Mouse (Mus musculus) stomach, embryonic 14.5 days (tissue): ENCODE measurements around the gene B3gnt9. TPM values are rescaled to one million over a fixed set of nuclear protein-coding genes. Genes with fewer than 3 reads are reported as not detected.

ENCODE experiments used
- ATAC-seq: fragments of 200-750 bp; cut with Nextera tagmentation; 2 replicates; pipeline ENCODE4 v1.8.0; 2017; ENCODE audit warnings: low read depth, moderate TSS enrichment; ENCODE audit not compliant: insufficient number of reproducible peaks, insufficient read depth, low FRiP score
- H3K27ac ChIP-seq: fragments of 300-500 bp; sonication (generic); 2 replicates; pipeline ENCODE4 v1.5.1; 2014; ENCODE audit warnings: mild to moderate bottlenecking, low read length, moderate library complexity, mixed read lengths
- H3K27me3 ChIP-seq: fragments of 300-500 bp; sonication (generic); 2 replicates; pipeline ENCODE4 v1.6.1; 2014; ENCODE audit warnings: low read length, control low read depth, mixed read lengths; ENCODE audit not compliant: control insufficient read depth, insufficient read depth
- H3K36me3 ChIP-seq: fragments of 300-500 bp; sonication (generic); 2 replicates; pipeline ENCODE4 v1.6.1; 2014; ENCODE audit warnings: mild to moderate bottlenecking, control low read depth, low read length, moderate library complexity, mixed read lengths; ENCODE audit not compliant: control insufficient read depth, insufficient read depth
- H3K4me1 ChIP-seq: fragments of 300-500 bp; sonication (generic); 2 replicates; pipeline ENCODE4 v1.6.1; 2014; ENCODE audit warnings: low read length, control low read depth, mixed read lengths; ENCODE audit not compliant: control insufficient read depth, insufficient read depth
- H3K4me2 ChIP-seq: fragments of 300-500 bp; sonication (generic); replicated peaks from 2 replicates; pipeline ENCODE4 v1.6.1; 2014; ENCODE audit warnings: low read depth, low read length, control low read depth
- H3K4me3 ChIP-seq: fragments of 300-500 bp; sonication (generic); 2 replicates; pipeline ENCODE4 v1.5.1; 2014; ENCODE audit warnings: low read depth, low read length, control low read depth
- H3K9ac ChIP-seq: fragments of 300-500 bp; sonication (generic); replicated peaks from 2 replicates; pipeline ENCODE4 v1.6.1; 2014; ENCODE audit warnings: low read depth, mild to moderate bottlenecking, control low read depth, low read length, moderate library complexity, mixed read lengths
- H3K9me3 ChIP-seq: fragments of 300-500 bp; sonication (generic); 2 replicates; pipeline ENCODE4 v1.6.1; 2016; ENCODE audit warnings: low read depth, low read length, control low read depth; ENCODE audit not compliant: control insufficient read depth
- WGBS: fragments of 180-500 bp; shearing (Covaris S2); extraction: QIAGEN DNeasy Blood & Tissue Kit; methylation state at CpG from one replicate; pipeline ENCODE4 v1.1.7; 2014; 5-methylcytosine and 5-hydroxymethylcytosine counted together
- polyA plus RNA-seq: library from polyadenylated mRNA; unstranded; fragments of >200 nt; fragmentation: Nextera tagmentation; extraction: Ambion mirVana; gene quantifications from 2 replicates; pipeline ENCODE4 v1.2.1, GENCODE M21; 2014

The B3gnt9 gene
- polyA plus RNA-seq, 1 experiment from 2014 or later, result 22.7 TPM

DNA sequence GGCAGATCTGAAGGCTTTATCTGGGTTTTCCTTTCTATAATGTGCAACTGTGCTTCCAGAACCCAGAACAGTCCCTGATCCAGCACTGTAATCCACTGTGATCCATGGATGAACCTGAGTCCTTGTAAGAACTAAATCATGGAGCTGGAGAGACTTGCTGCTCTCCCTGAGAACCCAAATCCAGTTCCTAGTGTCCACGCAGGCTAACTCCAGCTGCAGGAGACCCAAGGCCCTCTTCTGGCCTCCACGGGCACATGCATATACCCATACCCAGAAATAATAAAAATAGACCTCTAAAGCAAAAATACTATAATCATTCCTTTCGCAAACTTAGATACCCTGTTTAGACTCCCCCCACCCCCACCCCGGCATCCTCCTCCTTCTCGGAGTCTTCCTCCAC lies 33.3 kb upstream of the B3gnt9 start:
- H3K4me1 ChIP-seq, result peaks cover 14% of the 10 kb centered on the region; the same call in 1 of the 2 replicates
- H3K27me3 ChIP-seq, result 0 out of 2 replicates have a peak, but pooled peaks cover 4% of the 10 kb centered on the region
- no peak overlapping the region for H3K9ac ChIP-seq
- H3K4me3 ChIP-seq, result peak overlapping the region; percentile 41; the same call in 1 of the 2 replicates
- H3K9me3 ChIP-seq, result no peaks in the 10 kb centered on the region
- no peak for ATAC-seq
- peak overlapping the region; percentile 87 for H3K4me2 ChIP-seq
- H3K27ac ChIP-seq, result no peak overlapping the region
- H3K36me3 ChIP-seq, result peaks cover 4% of the 10 kb centered on the region; the same call in 1 of the 2 replicates
- WGBS, result 77% methylated on average over 5 of the region's 5 CpGs

DNA sequence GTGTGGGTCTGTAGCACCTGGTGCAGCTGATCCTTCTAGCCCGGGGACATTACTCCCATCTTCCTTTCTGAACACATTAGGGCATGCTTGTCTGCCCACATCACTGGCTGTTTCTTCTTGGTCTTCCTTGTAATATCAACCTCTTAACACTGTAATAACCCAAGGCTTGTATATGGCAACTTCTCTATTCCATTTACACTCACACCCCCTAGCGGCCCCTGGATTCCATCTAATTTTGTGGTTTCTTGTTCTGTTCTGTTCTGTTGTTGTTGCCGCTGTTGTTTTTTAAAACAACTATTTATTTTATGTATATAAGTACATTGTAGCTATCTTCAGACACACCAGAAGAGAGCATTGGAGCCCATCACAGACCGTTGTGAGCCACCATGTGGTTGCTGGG lies 32.0 kb upstream of the B3gnt9 start:
- no peak for ATAC-seq
- Histone ChIP-seq H3K4me2 (no peak overlapping the region), H3K9me3 (no peaks in the 10 kb centered on the region), H3K9ac (no peak overlapping the region), H3K4me1 (peaks cover 14% of the 10 kb centered on the region; the same call in 1 of the 2 replicates), H3K36me3 (peaks cover 4% of the 10 kb centered on the region; the same call in 1 of the 2 replicates), H3K27ac (no peak overlapping the region), H3K4me3 (no peak overlapping the region), H3K27me3 (0 out of 2 replicates have a peak, but pooled peaks cover 4% of the 10 kb centered on the region)
- WGBS, result 83% methylated on average over 4 of the region's 4 CpGs

DNA sequence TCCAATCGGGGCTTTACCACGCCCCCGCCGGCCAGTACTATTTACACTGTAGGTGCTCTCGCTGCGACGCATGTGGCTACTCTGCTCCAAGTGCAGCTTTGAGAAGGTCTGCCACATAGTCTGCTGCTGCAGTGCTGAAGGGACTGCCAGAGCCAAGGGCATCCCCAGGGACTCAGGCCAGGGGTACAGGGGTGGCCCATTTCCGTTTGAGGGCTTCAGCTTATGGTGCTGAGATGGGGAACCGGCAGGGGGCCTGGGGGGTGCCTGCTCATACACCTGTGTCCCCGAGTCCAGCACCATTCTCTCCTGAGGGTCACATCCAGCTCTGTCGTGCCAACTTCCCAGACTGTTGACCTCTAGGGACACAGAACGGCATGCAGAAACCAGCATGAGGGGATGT lies 30.6 kb upstream of the B3gnt9 start:
- H3K9ac ChIP-seq, result no peak overlapping the region
- ATAC-seq, result no peak
- H3K4me2 ChIP-seq, result no peak overlapping the region
- 49% methylated on average over 12 of the region's 12 CpGs for WGBS
- 0 out of 2 replicates have a peak, but pooled peaks cover 3% of the 10 kb centered on the region for H3K27me3 ChIP-seq
- H3K36me3 ChIP-seq, result peaks cover 4% of the 10 kb centered on the region; the same call in 1 of the 2 replicates
- no peaks in the 10 kb centered on the region for H3K9me3 ChIP-seq
- no peak overlapping the region for H3K4me3 ChIP-seq
- peaks cover 13% of the 10 kb centered on the region; the same call in 1 of the 2 replicates for H3K4me1 ChIP-seq
- no peak overlapping the region for H3K27ac ChIP-seq

DNA sequence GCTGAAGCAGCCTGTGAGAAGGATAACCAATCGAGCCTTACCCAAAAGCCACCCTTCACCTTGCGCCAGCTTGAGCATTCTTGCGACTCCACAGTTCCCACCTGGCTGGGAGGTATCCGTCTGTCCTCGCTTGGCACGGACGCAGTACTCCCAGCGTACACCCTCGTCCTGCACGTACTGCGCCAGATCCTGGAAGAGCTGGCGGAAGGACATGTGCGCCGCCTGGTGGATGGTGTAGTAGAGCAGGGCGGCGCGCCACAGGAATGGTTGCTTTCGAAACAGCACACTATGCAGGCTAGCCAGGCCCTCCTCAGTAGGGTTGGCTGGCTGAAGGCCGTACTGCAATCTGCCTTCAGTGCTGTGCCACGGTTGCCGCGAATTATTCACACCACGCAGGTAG lies 28.1 kb upstream of the B3gnt9 start:
- no peaks in the 10 kb centered on the region for H3K4me1 ChIP-seq
- H3K9me3 ChIP-seq, result no peaks in the 10 kb centered on the region
- peaks cover 4% of the 10 kb centered on the region; the same call in 1 of the 2 replicates for H3K36me3 ChIP-seq
- WGBS, result 30% methylated on average over 23 of the region's 23 CpGs
- peaks cover 12% of the 10 kb centered on the region; the same call in 1 of the 2 replicates for H3K27me3 ChIP-seq
- H3K4me2 ChIP-seq, result no peak overlapping the region
- no peak overlapping the region for H3K27ac ChIP-seq
- ATAC-seq, result peak; percentile 71
- no peak overlapping the region for H3K9ac ChIP-seq
- no peak overlapping the region for H3K4me3 ChIP-seq

DNA sequence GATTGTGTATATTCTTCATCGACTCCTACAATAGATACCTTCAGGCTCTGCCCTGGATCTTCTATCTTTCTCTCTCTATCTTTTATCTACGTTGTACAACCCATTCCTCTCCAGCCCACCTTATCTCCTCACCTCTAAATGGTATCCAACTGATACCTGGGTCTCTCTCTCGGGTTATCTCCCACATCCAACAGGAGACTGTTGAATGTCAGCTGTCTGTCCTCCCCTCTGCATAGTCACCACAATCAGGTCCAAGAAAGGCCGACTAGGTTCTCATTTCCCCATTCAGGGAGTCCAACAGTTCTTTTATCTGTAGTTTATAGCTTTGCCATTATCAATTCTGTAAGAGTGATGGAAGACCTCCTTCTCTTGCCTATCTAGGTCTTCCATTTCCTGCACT lies 27.3 kb upstream of the B3gnt9 start:
- no peaks in the 10 kb centered on the region for H3K9me3 ChIP-seq
- WGBS, result 85% methylated on average over 4 of the region's 4 CpGs
- ATAC-seq, result no peak
- H3K27ac ChIP-seq, result no peak overlapping the region
- peaks cover 21% of the 10 kb centered on the region for H3K27me3 ChIP-seq
- H3K36me3 ChIP-seq, result peaks cover 4% of the 10 kb centered on the region; the same call in 1 of the 2 replicates
- no peak overlapping the region for H3K9ac ChIP-seq
- H3K4me1 ChIP-seq, result no peaks in the 10 kb centered on the region
- no peak overlapping the region for H3K4me2 ChIP-seq
- no peak overlapping the region for H3K4me3 ChIP-seq

DNA sequence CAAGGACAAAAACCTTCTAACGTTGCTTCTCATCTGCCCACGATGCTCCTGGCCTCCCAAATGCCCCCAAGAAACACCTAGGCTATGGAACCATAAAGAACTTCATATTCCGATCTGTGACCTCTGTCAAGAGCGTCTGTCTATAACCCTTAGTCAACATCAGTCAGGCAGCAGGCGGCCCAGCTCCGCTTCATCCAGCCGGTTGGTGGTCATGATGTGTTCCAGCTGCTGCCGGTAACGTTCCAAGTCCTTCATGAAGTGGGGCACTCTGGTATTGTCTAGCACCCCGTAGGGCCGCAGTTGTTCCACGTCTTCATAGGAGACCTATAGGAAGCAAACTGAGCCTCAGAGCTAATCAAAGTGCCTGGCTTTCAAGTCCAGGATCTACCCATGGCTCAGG lies 26.9 kb upstream of the B3gnt9 start:
- ATAC-seq, result no peak
- Histone ChIP-seq H3K27ac (no peak overlapping the region), H3K4me2 (no peak overlapping the region), H3K4me3 (no peak overlapping the region), H3K4me1 (no peaks in the 10 kb centered on the region), H3K27me3 (peaks cover 25% of the 10 kb centered on the region), H3K9ac (no peak overlapping the region), H3K9me3 (no peaks in the 10 kb centered on the region), H3K36me3 (peaks cover 4% of the 10 kb centered on the region; the same call in 1 of the 2 replicates)
- WGBS, result 76% methylated on average over 12 of the region's 12 CpGs

DNA sequence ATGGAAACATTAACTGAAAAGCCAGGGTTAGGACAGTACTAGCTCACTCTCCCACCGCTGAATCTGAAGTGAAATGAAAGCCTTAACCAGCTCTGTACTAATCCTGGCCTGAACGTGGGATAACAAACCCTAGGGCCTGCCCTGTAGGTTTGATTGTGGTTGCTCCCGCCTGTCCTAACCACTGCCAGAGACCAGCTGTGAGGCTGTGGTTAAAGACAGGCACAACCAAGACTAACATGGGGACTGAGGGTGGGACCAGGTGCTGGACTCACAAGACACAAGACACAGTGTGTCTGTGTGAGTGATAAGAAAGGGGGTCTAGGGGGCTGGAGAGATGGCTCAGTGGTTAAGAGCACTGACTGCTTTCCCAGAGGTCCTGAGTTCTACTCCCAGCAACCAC lies 25.6 kb upstream of the B3gnt9 start:
- 82% methylated on average over 3 of the region's 3 CpGs for WGBS
- H3K27me3 ChIP-seq, result peaks cover 32% of the 10 kb centered on the region
- no peak for ATAC-seq

DNA sequence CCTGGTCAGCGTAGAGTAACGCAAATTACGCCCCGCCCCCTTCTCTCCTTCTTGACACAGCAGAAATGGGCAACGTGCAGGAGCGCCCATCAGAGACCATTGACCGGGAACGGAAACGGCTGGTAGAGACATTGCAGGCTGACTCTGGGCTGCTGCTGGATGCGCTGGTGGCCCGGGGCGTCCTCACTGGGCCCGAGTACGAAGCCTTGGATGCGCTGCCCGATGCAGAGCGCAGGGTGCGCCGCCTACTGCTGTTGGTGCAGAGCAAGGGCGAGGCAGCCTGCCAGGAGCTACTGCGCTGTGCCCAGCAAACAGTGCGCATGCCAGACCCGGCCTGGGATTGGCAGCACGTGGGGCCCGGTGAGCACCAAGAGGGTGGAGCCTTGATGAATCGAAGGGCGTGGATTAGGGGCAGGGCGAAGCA lies 24.0 kb upstream of the B3gnt9 start:
- H3K27me3 ChIP-seq, result peaks cover 46% of the 10 kb centered on the region
- no peak overlapping the region for H3K27ac ChIP-seq
- peak overlapping the region; percentile 30 for H3K4me2 ChIP-seq
- peak; percentile 38; the same call in 1 of the 2 replicates for ATAC-seq
- peaks cover 17% of the 10 kb centered on the region; the same call in 1 of the 2 replicates for H3K4me1 ChIP-seq
- no peaks in the 10 kb centered on the region for H3K9me3 ChIP-seq
- WGBS, result 3% methylated on average over 28 of the region's 28 CpGs
- H3K9ac ChIP-seq, result no peak overlapping the region
- 0 out of 2 replicates have a peak overlapping the region, but pooled peaks have one; percentile 0 for H3K4me3 ChIP-seq
- H3K36me3 ChIP-seq, result no peaks in the 10 kb centered on the region

More for the DNA sequence above, 25.6 kb upstream of the B3gnt9 start:
- Histone ChIP-seq H3K4me3 (no peak overlapping the region), H3K36me3 (peaks cover 4% of the 10 kb centered on the region; the same call in 1 of the 2 replicates), H3K4me2 (no peak overlapping the region), H3K27ac (no peak overlapping the region), H3K9me3 (no peaks in the 10 kb centered on the region), H3K9ac (no peak overlapping the region), H3K4me1 (peaks cover 12% of the 10 kb centered on the region; the same call in 1 of the 2 replicates)
